Mouse (Mus musculus) cerebellum, adult (tissue): ENCODE results near the gene Mrpl27.
"Not testable (repeated sequence)": the region's sequence is repeated elsewhere in the genome, so short reads cannot be mapped to it uniquely, and the experiment has no call there.

Source experiments
- ATAC-seq: cut with Nextera tagmentation; 2 replicates; pipeline ENCODE4 v1.9.2; 2017; ENCODE audit warnings: mild to moderate bottlenecking, moderate library complexity, mixed read lengths; ENCODE audit not compliant: insufficient number of reproducible peaks, low FRiP score, low TSS enrichment

Mrpl27 gene

DNA sequence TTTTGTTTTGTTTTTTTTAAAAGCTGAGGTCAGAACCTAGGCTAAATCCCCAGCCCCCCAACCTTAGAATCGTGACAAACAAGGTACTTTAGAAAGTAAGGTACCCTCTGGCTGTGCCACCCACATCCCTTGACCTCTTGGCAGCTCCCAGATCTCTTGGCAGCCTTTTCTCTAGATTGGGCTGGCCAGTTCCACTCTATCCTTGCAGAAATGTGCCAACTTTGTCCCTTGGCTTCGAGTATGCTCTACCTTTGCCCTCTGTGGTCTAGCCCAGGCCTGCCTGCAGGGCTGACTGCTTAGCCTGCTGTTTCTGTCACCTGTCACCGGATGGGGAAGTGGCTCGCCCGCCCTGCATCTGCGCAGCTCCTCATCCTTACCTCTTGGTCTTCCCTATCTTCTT is 11.7 kb downstream of the Mrpl27 start:
- ATAC-seq, result no peak

DNA sequence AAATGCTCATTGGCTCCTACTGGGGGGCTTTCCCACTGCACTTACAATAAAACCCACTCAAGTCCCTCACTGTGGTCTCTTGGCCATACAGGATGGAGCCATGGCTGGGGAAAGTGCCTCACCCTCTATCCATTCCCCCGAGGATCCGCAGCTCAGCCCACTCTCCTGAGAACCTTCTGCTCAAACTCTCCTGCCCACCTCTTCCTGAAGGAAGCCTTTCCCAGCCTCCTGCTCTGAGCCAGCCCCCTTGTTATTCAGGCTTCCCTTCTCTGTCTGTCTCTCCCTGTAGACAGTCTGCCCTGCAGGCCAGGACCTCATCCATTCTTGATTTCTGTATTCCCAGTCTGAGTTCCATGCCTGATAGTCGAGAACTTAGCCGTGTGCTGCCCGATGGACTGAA is 21.4 kb downstream of the Mrpl27 start:
- no peak for ATAC-seq

DNA sequence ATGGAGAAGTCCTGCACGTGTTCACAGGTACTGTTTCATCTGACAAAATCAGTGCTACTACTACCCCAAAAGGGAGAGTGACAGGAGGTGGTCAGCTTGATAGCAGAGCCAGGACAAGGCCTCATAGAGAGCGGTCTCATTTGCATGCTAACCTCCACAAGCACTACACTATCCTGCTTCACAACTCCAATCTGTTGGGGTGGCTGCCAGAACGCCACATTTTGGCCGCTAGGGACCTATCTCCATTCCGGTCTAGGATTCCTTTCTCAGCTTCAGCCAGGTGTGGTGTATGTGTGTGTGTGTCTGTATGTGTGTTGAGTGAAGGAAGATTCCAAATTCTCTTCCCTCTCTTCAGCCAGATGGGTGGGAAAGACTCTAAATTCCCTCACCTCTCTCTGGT is 21.9 kb downstream of the Mrpl27 start:
- ATAC-seq, result no peak

DNA sequence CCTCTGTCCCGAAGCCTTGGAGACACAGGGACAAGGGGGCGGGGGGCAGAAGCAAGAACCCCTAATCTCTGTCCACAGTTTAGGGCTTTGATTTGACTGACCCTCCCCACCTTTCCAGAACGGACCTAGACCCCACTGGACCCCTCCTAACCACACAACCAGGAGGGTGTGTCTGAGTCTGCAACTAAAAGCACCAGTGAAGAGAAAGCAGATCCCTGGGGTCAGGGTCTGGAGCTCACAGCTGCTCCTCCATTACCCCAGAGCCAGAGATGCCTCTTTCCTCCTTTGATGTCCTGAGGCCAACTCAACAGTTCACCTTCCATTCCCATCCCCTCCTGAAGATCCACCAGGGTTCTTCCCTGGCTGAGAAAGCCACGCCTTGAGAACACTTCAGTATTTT is 22.7 kb downstream of the Mrpl27 start:
- ATAC-seq, result no peak

DNA sequence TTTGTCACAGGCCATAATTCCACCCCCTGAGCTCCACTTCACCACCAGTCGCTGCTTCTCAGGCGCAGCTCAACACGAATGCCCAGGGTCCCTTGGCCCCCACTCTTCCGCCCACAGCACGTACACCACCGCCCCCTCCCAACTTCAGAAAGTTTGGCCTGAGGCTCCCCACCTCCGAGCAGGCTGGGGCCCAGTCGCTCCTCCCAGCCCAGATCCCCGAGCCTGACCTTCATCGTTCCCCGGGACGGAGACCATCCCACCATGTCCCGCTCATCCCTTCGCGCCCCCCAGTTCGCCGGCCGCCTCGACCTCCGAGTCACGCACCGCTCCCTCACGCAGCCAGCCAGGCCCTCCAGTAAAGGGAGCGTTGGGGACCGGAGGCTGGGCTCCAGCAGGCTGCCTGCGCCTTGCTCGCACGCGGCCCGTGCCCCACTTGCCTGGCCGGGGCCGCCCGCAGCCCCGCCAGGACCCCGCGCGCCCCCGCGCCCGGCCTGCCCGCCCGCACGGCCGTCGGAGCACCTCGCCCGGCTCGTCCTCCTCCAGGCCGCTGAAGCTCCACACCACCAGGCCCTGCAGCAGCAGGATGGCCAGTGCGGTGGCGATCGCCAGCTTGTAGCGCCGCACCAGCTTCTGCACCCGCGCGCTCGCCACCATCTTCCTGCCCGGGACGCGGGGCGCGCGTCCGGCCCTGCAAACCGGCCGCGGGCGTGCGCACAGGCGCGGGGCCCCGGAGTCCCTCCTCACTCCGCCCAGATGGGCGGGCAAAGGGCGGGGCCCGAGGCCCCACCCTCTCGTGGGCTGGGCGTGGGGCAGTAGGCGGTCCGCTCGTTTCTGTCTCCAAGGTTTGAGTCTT is 23.4 kb downstream of the Mrpl27 start, which contains the start of gene Xylt2:
Gene Xylt2 (minus strand): TSS at position 762 of the 853 bp plus-strand sequence.
- ATAC-seq, result peak; percentile 83

DNA sequence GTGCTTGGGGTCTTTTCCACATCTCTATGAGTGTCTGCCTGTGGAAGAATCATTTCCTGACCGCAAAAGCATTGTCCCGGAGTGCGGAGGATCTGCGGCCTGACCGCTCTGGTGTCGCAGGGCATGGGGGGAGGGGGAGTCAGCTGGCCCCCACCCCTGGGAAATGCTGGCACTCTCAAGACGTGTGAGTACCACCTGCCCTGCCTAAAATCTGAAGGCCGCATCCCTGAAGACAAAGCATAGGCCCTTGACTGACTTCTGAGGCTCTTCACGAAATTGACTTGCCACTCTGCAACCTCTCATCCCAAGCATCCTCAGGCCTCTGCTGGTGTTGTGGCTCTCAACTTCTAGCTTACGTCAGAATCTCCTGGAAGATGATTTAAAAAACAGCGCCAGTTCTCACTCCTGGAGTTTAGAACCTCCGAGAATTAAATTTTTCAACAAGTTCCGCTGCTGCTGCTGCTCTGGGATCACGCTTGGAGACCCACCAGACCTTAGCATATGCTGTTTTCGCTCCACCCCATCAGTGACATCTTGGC is 24.1 kb downstream of the Mrpl27 start:
- ATAC-seq, result peak; percentile 6; the same call in 1 of the 2 replicates

DNA sequence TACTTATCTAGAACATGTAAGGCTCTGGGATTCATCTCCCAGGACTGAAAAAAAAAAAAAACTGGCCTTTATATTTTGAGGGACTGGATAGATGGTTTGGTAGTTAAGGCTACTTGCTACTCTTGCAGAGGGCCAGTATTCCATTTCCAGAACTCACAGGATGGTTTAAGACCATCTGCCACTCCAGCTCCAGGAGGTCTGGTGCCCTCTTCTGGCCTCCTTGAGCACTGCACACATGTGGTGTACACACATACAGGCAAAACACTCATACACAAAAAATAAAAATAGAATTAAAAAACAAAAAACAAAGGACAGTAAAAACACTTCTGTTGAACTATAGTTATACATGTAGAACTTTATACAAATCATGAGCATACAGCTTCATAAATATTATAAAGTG is 27.1 kb downstream of the Mrpl27 start:
- no peak for ATAC-seq

DNA sequence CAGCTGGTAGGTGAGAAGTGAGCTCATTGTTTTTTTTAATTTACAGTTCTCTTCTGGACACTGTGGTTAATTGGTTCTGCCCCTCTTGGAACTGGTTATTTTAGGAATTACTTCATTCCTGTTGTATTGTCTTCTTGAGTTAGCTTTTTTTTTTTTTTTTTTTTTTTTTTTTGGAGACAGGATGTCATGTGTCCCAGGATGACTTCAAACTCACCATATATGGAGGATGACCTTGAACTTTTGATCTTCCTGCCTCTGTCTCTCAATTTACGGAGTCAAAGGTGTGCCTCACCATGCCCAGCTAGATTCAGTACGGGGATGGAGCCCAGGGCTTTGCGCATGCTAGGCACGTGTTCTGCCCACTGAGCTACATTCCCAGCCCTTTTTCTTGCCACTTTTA is 28.1 kb downstream of the Mrpl27 start:
- ATAC-seq, result no peak

DNA sequence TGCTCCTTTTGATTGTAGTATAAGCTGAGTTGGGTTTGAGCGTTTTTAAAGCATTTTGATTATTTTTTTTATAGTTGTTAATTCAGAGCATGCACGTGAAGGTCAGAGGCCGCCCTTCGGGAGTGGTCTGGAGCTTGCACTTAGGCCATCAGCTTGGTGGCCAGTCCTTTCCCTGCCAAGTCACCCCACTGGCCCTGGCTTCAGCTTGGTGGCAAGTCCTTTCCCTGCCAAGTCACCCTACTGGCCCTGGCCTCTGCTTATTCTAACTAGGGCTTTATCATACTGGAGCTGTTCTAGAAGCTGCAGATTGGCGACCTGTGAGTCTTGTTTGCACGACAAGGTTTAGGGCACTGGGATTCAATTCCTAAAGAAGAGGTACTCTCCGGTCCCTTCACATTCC is 28.9 kb downstream of the Mrpl27 start:
- no peak for ATAC-seq

DNA sequence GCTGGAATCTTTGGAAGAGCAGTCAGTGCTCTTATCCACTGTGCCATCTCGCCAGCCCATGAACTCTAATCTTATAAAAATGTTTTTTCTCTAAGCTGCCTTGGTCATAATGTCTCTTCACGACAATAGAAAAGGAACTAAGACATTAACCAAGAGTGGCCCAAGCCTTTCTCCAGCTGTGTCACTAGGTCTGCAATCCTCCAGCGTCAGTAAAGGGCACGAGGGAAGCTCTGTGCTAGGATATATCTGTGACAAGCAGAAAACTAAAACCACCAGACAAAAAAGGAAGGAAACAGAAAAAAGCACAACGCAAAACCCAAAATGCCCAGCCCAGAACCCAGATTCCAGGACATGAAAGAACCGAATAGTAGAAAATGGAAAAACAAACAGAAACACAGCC is 33.6 kb downstream of the Mrpl27 start:
- no peak for ATAC-seq

DNA sequence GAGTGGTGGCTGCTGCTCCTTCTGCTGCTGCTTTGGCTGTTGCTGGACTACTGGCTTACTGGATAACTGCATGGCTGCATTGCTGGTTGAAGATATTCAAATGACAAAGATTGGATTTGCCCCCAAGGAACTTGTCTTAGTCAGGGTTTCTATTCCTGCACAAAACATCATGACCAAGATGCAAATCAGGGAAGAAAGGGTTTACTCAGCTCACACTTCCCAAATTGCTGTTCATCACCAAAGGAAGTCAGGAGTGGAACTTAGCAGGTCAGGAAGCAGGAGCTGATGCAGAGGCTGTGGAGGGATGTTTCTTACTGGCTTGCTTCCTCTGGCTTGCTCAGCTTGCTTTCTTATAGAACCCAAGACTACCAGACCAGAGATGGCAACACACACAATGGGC is 38.9 kb downstream of the Mrpl27 start:
- ATAC-seq, result not testable (repeated sequence)

DNA sequence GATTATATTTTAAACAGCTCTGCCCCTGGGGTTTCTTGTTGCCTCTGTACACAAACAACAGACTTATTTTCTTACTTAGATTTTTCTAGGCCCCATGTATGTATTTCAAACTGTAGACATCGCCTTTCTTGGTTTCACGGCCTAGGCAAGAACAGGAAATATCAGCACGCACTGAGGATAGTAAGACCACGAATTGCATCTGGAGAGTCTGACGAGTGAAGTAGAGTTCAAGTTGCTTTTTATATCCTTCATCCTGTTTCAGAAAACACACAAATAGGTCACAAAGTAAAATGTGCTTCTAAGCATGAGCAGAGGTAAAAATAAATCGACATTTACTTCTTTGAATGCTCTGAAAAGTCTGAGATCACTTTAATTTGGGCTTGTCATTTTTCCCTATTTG is 41.9 kb downstream of the Mrpl27 start:
- ATAC-seq, result no peak

DNA sequence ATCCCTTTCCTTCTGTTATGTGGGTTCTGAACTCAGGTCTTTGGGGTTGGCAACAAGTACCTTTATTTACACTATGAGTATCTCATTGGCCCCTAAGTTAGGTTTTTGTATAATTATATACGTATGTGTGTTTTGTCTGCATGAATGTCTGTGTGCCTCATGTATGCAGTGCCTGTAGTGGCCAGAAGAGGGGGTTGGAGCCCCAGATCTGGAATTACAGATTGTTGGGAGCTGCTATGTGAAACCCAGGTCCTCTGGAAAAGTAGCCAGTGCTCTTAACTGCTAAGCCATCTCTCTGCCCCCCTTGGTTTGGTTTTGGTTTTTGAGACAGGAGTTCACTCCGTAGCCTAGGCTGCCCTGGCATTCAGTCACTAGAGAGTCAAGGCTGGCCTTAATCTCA is 43.6 kb downstream of the Mrpl27 start:
- ATAC-seq, result no peak

DNA sequence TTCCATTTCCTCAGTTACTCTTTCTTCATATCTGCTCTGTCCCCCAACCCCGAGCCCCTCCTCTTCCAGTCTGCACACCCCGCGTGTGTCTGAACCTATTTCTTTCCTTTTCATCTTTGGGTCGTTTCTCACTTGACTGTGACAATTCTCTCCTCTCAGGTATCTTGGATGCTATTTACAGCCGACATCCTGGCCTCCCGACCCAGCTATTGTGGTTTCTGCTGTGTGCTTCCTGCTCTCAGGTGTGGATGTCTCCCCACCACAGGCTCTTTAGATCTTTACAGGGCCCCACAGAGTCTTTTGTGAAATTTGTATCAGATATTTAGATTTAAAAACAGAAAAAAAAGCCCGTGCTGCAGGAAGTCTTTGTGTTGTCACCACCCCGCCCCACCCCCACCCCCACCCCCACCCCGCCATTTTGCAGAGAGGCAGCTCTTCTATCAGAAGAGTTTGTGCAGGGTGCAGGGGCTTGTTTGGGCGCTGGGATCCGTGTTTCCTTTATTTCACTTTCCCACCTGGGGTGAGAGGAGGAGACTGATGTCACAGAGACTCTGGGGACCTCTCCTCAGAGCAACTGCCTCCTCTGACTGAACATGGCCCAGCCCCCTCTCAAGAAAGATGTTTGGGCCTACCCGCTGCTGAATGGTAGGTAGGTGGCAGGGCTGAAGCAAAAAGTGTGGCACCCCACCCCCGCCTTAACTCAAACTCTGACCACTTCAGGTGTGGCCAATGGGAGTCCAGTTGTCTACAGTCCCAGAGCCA is 44.3 kb downstream of the Mrpl27 start:
- ATAC-seq, result no peak

DNA sequence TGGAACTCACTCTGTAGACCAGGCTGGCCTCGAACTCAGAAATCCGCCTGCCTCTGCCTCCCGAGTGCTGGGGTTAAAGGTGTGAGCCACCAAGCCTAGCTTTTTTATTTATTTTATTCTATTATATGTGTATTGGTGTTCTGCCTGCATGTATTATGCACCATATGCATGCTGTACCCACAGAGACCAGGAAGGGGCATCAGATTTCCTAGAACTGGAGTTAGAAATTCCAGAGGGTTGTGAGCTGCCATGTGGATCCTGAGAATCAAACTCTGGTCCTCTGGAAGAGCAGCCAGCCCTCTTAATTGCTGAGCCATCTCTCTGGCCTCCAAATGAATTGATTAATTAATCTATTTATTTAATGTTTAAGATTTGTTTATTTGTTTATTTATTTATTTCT is 45.8 kb downstream of the Mrpl27 start:
- no peak for ATAC-seq

DNA sequence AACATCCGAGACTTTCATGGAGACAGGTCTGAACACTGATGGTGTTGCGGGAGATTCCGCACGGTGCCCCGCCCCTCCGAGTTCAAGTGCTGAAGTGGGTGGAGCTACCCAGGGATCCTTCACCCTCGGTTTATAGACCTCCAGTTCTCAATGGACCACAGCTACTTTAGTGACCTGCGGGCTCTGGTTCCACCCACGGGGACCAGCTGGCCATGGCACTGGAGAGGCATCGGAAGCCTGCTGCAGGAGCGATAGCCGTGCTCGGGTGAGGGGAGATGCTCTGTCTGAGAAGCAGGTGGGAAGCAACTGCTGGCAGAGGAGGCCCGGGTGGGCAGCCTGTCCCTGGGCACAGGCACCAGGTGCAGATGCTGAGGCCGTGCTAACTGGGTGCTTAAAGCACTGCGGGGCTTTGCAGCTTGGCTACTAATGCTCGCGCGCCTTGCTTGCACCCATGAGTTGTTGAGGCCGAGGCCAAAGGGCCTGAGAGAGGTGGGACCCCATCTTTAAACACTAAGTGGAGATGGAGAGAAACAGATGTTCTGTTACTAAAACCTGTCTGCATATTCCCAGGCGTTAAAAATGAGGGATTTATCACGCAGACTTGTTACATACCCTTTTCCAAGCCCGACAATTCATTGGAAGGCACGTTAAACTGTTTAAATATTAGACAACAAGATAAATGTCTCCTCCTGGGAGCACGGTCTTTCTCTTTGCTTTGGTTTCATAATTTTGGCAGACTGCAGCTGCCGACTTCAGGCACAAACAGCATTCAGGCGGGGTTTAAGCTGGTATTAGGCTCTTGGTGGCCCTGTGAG is 48.0 kb downstream of the Mrpl27 start:
- ATAC-seq, result no peak

DNA sequence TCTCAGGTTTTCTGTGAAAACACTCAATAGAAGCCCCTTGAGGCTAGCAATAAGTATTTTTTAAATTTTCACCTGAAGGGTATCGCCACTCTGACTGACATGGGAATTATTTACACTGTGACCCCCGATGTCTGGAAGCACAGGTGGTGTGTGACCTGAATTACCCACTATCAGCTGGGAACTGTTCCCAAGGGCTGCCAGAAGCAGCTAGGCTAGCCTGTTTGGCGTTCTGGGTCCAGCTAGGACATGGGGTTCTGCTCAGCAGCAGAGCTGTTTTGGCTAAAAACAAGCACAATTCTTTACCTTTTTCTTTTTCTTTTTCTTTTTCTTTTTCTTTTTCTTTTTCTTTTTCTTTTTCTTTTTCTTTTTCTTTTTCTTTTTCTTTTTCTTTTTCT is 48.6 kb downstream of the Mrpl27 start:
- no peak for ATAC-seq

DNA sequence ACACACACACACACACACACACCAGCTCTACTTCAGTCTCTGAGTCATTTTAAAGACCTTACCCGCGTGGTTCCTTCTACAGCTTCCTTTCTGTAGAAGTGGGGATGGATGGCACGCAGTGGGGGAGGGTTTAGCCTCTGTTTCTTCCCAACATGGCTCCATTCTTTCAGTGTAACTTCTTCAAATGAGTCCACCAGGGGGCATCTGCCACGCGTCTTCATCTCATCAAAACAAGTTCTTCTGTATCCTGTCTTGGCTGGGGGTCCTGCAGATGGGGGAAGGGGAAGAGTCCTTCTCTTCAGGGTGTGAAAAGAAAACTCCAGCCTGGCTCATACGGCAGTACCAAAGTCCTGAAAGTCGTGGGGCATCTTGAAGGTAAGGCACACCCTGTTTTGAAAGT is 50.5 kb downstream of the Mrpl27 start:
- ATAC-seq, result no peak

DNA sequence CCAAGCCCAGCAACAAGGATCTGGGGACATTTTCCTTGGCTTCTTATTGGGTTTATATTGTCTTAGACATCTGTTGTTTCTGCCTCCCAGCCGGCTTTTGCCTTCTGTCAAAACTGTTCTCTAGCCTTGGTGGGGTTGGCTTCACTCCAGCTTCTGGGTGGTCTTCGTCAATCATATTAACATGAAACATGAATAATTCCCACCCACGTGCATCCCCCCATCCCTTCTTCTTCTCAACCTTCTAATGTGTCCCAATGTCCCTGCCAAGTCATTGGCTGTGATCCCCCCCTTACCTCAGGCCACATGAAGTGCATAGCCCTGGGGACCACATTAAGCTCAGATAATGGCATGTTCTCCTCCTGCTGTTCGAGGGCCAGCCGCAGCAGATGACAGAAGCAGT is 50.9 kb downstream of the Mrpl27 start, which contains the start of gene Gm11541:
Gene Gm11541 (minus strand): TSS at position 28 of the 400 bp plus-strand sequence.
- ATAC-seq, result no peak
